Mouse (Mus musculus) adrenal gland, postnatal 36 days (tissue): ENCODE results near the gene Lef1. TPM values are rescaled to one million over a fixed set of nuclear protein-coding genes. Genes with fewer than 3 reads are reported as not detected.

ENCODE experiments used
- DNase-seq, 2 experiments: peaks; one replicate each; pipeline ENCODE4 v3.0.0; 2021; ENCODE audit warnings: mixed read lengths in 1 of 2
- total RNA-seq, 2 experiments: library from RNA; stranded (reverse); gene quantifications; 2 replicates each; pipeline ENCODE4 v1.2.3; 2021

The Lef1 gene
- total RNA-seq, 2 experiments from 2014 or later, result 10.5 to 14.2 TPM

GRCm38 (mm10) chr3:131190671-131191367 is 80.5 kb downstream of the Lef1 start:
- no peak for DNase-seq

- DNase-seq, result no peak
These were observed 81.2 kb downstream of the Lef1 start for GRCm38 (mm10) chr3:131191454-131191853.

- no peak for DNase-seq
These were observed 85.8 kb downstream of the Lef1 start for GRCm38 (mm10) chr3:131196050-131196449.

GRCm38 (mm10) chr3:131196507-131197019 is 86.3 kb downstream of the Lef1 start:
- DNase-seq, result no peak

GRCm38 (mm10) chr3:131198991-131199390 is 88.7 kb downstream of the Lef1 start:
- no peak for DNase-seq

GRCm38 (mm10) chr3:131199590-131200288 is 89.5 kb downstream of the Lef1 start:
- no peak for DNase-seq

- DNase-seq, result no peak
These were observed 92.0 kb downstream of the Lef1 start for GRCm38 (mm10) chr3:131202311-131202710.

GRCm38 (mm10) chr3:131207846-131208245 is 97.6 kb downstream of the Lef1 start:
- DNase-seq, result no peak

GRCm38 (mm10) chr3:131208265-131208891 is 98.1 kb downstream of the Lef1 start:
- no peak for DNase-seq

- no peak for DNase-seq
These were observed 101.9 kb downstream of the Lef1 start for GRCm38 (mm10) chr3:131212200-131212599.

GRCm38 (mm10) chr3:131214060-131214658 is 103.9 kb downstream of the Lef1 start:
- no peak for DNase-seq

- DNase-seq, result peak; percentile 66 to 82
These were observed 104.6 kb downstream of the Lef1 start for GRCm38 (mm10) chr3:131214841-131215240.

GRCm38 (mm10) chr3:131218636-131219390 is 108.5 kb downstream of the Lef1 start:
- DNase-seq, result no peak

- no peak for DNase-seq
These were observed 117.8 kb downstream of the Lef1 start for GRCm38 (mm10) chr3:131228083-131228482.

- DNase-seq, result no peak
These were observed 126.8 kb downstream of the Lef1 start for GRCm38 (mm10) chr3:131237061-131237460.

GRCm38 (mm10) chr3:131237785-131238633 is 127.7 kb downstream of the Lef1 start:
- DNase-seq, result peak; percentile 81 to 83

- DNase-seq, result peak; percentile 74 to 81
These were observed 135.7 kb downstream of the Lef1 start for GRCm38 (mm10) chr3:131245766-131246578.

- peak; percentile 40 to 60 for DNase-seq
These were observed 136.3 kb downstream of the Lef1 start for GRCm38 (mm10) chr3:131246579-131247046.

GRCm38 (mm10) chr3:131247447-131247846 is 137.2 kb downstream of the Lef1 start:
- no peak for DNase-seq

GRCm38 (mm10) chr3:131247851-131248250 is 137.6 kb downstream of the Lef1 start:
- no peak for DNase-seq
